Mouse (Mus musculus): ENCODE data around the gene Themis2. TPM values are rescaled to one million over a fixed set of nuclear protein-coding genes. Genes with fewer than 3 reads are reported as not detected.

The Themis2 gene
- polyA plus RNA-seq, 1 experiment from 2014 or later: 1.8 TPM

DNA sequence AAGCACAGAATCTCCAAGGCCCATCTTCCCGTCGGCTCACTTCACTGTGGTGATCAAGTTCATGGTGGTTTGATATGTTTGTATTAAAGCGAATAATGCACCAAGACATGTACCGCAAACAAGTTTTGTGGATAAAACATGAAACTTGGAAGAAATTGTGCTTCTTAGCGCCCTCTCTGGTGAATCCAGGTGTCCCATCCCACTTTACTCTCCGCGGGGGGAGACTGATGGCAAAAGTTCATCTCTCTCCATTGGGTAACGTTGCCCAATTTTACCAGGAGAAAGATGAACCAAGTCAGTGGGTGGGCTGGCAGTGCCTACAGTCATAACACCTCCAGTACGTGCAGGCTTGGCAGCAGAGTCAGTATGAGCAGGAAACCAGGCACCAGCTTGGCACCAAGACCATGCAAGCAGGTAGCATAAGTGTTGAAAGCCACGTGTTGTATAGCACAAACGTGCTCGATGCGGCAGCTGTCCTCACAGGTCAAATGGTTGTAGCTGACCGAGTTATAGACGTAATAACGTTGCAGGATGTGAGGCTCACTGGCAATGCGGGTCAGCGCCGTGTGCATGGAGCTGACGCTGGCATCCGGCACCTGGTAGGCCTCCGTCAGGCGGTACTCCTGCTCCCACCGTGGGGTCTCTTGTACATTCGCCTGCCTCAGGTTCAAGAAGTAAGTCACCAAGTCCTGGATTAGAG, 63.0 kb downstream of the Themis2 start:
- no peak for ATAC-seq (ENCODE audit: insufficient read depth, low FRiP score)
- H3K9me3 ChIP-seq (replicated peaks; ENCODE audit: control insufficient read depth, low read length): no peaks in the 10 kb centered on the region
- no peak overlapping the region for H3K4me3 ChIP-seq (replicated peaks; ENCODE audit: low read length)
- H3K36me3 ChIP-seq (ENCODE audit: control insufficient read depth, insufficient read depth, low read length): no peaks in the 10 kb centered on the region
- H3K4me2 ChIP-seq (ENCODE audit: low read depth, low read length): no peak overlapping the region
- H3K27ac ChIP-seq (ENCODE audit: low read length): no peak overlapping the region
- WGBS: 89% methylated on average over 25 of the region's 25 CpGs
- no peaks in the 10 kb centered on the region for H3K27me3 ChIP-seq (ENCODE audit: control insufficient read depth, insufficient read depth, low read length)
- no peak overlapping the region for H3K9ac ChIP-seq (ENCODE audit: low read length)
- 0 out of 2 replicates have a peak, but pooled peaks cover 6% of the 10 kb centered on the region for H3K4me1 ChIP-seq (ENCODE audit: control insufficient read depth, insufficient read depth, low read length)

DNA sequence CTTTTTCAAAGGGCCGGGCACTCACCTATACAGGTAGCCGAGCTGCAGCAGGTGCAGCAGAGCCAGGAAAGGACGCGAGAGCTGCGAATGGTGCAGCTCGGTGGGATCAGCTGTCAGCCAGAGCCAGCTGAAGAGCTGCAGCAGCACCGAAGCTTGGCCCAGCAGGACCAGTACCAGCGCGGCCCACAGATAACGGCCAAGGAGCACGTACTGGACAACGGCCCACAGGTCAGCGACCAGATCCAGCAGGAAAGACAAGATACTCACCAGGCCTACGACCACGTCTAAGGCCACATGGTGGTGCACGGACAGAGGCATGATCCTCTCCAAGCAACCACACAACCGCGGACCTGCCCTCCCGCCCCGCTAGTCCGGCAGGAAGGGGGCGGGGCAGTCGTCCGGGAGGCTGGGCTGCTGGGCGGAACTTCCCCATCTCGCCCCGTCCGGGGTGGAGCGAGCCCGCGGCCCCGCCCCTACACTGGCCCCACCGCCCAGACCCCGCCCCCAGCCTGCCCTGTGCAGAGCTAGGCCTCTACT, 64.0 kb downstream of the Themis2 start, which contains the start of gene Xkr8:
Xkr8 (minus strand) TSS at position 399 of the 537 bp plus-strand sequence.
- WGBS: 1% methylated on average over 34 of the region's 34 CpGs
- peak; percentile 98 for ATAC-seq (ENCODE audit: insufficient read depth, low FRiP score)
- no peaks in the 10 kb centered on the region for H3K9me3 ChIP-seq (replicated peaks; ENCODE audit: control insufficient read depth, low read length)
- H3K4me2 ChIP-seq (ENCODE audit: low read depth, low read length): peak within 1 kb of the TSS; percentile 90
- H3K4me1 ChIP-seq (ENCODE audit: control insufficient read depth, insufficient read depth, low read length): 0 out of 2 replicates have a peak, but pooled peaks cover 6% of the 10 kb centered on the region
- H3K9ac ChIP-seq (ENCODE audit: low read length): peak within 1 kb of the TSS; percentile 73
- H3K27me3 ChIP-seq (ENCODE audit: control insufficient read depth, insufficient read depth, low read length): no peaks in the 10 kb centered on the region
- H3K36me3 ChIP-seq (ENCODE audit: control insufficient read depth, insufficient read depth, low read length): no peaks in the 10 kb centered on the region
- peak within 1 kb of the TSS; percentile 66 for H3K4me3 ChIP-seq (replicated peaks; ENCODE audit: low read length)
- H3K27ac ChIP-seq (ENCODE audit: low read length): 0 out of 2 replicates have a peak within 1 kb of the TSS, but pooled peaks have one; percentile 15

Other genes starting within 250 kb of the Themis2 start
- 1.0 and 1.2 TPM in 2 replicates for gene Ptafr, start 232.3 kb downstream of the Themis2 start, polyA plus RNA-seq (2015; fragmentation: Nextera tagmentation; extraction: Ambion mirVana)
- 23.5 and 23.8 TPM in 2 replicates for gene Eya3, start 157.4 kb downstream of the Themis2 start, polyA plus RNA-seq (2015; fragmentation: Nextera tagmentation; extraction: Ambion mirVana)
- gene Xkr8, start 63.8 kb downstream of the Themis2 start, polyA plus RNA-seq (2015; fragmentation: Nextera tagmentation; extraction: Ambion mirVana): 4.9 and 6.0 TPM in 2 replicates
- 5.3 and 6.3 TPM in 2 replicates for gene Smpdl3b, start 39.1 kb downstream of the Themis2 start, polyA plus RNA-seq (2015; fragmentation: Nextera tagmentation; extraction: Ambion mirVana)
- gene Rpa2, start 28.1 kb downstream of the Themis2 start, polyA plus RNA-seq (2015; fragmentation: Nextera tagmentation; extraction: Ambion mirVana): 67.0 and 75.3 TPM in 2 replicates
- gene Ppp1r8, start 46.8 kb upstream of the Themis2 start, polyA plus RNA-seq (2015; fragmentation: Nextera tagmentation; extraction: Ambion mirVana): 52.0 and 54.1 TPM in 2 replicates
- 59.6 and 62.7 TPM in 2 replicates for gene Stx12, start 88.1 kb upstream of the Themis2 start, polyA plus RNA-seq (2015; fragmentation: Nextera tagmentation; extraction: Ambion mirVana)
- 31.9 and 34.0 TPM in 2 replicates for gene Fam76a, start 126.2 kb upstream of the Themis2 start, polyA plus RNA-seq (2015; fragmentation: Nextera tagmentation; extraction: Ambion mirVana)
- gene Fgr, start 177.7 kb upstream of the Themis2 start, polyA plus RNA-seq (2015; fragmentation: Nextera tagmentation; extraction: Ambion mirVana): 1.2 and 1.8 TPM in 2 replicates
- gene Ahdc1, start 214.9 kb upstream of the Themis2 start, polyA plus RNA-seq (2015; fragmentation: Nextera tagmentation; extraction: Ambion mirVana): 4.9 and 7.1 TPM in 2 replicates

All from stomach, embryonic 16.5 days (tissue).